Mouse (Mus musculus): ENCODE data around the gene Kcnq1.

The Kcnq1 gene

DNA sequence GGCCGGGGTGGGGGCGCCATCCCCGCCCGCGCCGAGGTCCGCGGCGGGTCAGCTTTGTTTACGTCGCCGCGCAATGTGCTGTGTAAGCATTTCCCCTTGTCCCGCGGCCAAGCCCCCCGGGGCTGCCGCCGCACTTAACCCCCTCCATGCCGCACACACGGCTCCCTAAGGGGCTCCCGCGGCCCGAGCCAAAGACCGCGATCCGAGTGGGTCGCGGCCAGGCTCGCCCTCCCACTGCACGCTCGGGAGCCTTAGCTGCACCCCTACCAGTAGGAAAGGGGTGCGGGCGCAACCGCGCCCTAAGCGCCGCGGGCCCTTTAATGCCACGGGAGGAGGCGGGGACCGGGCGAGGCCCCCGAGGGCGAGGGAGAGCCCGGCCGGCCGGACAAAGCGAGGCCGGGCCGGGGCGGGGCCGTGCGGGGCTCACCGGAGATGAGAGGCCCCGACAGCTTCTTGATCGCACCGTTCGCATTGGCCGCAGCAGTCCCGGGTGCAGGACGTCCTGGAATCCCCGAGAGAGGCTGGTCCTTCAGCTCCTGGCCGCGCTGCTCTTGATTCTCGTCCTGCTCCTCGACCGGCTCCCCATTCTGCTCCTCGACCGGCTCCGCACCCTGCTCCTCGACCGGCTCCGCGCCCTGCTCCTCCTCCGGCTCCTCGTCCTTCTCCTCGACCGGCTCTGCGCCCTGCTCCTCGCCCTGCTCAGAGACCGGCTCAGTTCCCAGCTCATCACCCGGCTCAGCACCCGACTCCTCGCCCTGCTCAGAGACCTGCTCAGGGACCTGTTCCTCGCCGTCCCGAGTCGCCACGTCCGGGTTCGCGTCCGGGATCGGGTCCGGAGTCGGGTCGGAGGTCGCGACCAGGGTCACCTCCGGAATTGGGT, 353.4 kb downstream of the Kcnq1 start:
- DNase-seq (ENCODE audit: extremely low spot score, low read depth, low spot score) = no peak

DNA sequence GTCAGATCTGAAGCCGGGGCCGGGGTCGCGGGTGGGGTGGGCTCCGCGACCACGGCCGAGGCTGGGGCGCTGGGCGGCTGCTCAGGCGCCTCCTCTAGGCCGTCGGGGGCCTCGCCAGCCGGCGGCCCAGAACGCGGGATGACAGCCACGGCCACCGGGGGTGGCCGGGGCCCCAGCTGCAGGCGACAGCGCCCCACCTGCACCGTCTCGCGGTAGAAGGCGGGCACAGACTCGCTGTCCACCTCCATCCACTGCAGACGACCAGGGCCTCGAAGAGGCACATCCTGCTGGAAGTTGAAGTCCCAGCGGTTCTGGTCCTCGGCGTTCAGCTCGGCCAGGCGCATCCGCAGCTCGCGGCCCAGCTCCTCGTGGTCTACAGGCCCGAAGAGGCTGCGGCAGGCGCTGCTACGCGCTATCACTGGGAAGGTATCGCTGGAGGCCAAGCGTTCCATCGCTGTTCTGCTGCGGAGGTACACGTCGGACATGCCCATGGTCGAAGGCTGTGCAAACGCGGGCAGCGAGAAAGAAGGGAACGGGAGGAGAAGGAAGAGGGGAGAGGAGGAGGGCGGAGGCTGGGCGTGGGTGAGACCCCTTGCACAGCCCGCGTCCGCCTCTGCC, 354.2 kb downstream of the Kcnq1 start:
- no peak for DNase-seq (ENCODE audit: extremely low spot score, low read depth, low spot score)

- no peak for DNase-seq (ENCODE audit: extremely low spot score, low read depth, low spot score)
Measured at GRCm38 (mm10) chr7:143460874-143461273, 354.7 kb downstream of the Kcnq1 start, which contains the start of gene Cdkn1c. Gene Cdkn1c (minus strand): TSS chr7:143461050.

DNA sequence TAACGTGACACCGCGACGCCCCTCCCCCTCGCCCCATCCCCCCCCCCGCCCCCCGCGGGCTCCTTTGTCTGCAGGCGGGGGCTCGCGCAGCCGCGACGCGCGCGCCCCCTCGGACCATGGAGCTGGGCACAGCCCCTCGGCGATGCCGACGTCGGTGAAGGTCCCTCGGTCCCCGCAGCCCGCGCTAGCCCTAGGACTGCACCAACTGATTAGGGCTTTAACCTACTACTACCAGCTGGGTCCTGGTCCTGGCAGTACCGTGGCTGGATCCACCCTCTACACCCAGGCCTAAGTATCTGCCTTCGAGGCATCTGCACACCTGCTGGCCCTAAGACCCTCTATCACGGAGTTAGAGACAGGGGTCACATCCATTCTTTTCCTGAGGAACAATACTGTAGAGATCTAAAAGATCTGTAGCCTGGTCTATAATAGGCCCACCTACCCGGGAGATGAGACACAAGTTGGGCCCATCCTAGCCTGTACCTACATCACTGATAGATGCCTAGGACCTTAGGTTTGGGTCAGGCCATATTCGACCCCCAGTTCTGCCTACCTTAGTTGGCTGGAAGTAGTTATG, 355.2 kb downstream of the Kcnq1 start:
- no peak for DNase-seq (ENCODE audit: extremely low spot score, low read depth, low spot score)

GRCm38 (mm10) chr7:143461920-143462319, 355.8 kb downstream of the Kcnq1 start:
- no peak for DNase-seq (ENCODE audit: extremely low spot score, low read depth, low spot score)

DNA sequence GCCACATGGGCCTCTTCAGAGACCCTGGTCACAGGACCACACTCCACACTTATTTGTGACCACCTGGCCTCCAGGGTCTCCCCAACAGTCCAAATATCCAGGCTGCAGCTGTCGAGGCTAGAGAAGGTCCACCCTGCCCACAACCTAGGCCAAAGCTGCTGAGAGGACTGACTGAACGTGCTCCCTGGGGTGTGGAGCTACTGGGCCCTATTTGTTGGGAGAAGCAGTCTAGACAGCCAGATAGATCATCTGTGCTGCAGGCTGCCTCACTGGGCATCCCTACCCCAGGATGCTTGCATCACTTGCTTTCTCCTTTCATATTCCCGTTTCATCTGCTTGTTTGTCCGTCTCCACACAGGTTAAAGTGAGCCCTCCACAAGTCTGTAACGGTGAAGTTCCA, 356.4 kb downstream of the Kcnq1 start:
- no peak for DNase-seq (ENCODE audit: extremely low spot score, low read depth, low spot score)

GRCm38 (mm10) chr7:143463865-143464415, 357.8 kb downstream of the Kcnq1 start:
- no peak for DNase-seq (ENCODE audit: extremely low spot score, low read depth, low spot score)

- no peak for DNase-seq (ENCODE audit: extremely low spot score, low read depth, low spot score)
Measured at GRCm38 (mm10) chr7:143464811-143465560, 358.8 kb downstream of the Kcnq1 start.

DNA sequence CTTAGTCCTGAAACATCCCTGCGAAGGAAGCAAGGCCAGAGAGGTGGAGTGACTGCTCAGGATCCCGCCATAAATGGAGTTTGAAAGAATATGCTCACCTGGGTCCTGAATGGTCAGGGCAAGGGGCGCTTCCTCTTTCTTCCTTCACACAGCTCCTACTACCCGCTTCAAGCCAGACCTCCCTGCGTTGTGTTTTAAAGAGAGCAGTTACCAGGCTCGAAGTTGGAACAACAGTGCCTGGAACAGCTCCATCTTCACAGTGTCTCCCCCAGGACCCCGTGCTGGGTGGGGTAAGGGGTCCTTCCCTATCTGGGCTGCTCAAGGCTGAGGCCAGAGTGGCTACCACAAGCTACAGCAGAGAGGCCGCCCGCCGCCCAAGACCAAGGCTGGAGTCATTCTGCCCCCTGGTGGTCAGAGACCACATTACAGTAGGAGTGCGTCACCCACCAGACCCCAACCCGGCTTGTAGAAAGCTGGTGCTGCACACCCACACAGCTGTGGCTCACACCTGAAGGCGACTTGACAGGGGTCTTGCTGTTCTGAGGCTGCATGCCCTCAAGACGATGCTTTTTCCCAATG, 360.0 kb downstream of the Kcnq1 start:
- DNase-seq (ENCODE audit: extremely low spot score, low read depth, low spot score) = no peak

- DNase-seq (ENCODE audit: extremely low spot score, low read depth, low spot score) = no peak
Measured at GRCm38 (mm10) chr7:143467714-143468113, 361.6 kb downstream of the Kcnq1 start.

DNA sequence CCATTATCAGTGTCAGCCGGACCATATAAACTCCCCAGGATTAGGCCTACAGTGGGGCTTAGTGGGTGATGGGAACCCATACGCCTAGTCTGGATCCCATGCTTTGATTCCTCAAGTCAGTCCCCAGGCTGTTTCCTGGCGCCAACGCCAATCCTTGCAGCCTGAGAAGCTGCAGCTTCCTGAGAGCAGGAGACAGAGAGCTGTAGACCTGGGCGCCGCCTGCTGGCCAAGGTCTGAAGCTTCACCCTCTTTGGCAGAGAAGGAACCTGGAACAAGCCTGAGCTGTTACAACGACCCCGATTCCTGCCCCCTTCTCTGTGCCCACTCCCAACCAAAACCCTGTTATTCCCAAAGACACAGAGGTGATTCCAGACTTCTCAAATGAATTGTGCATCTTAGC, 363.8 kb downstream of the Kcnq1 start:
- no peak for DNase-seq (ENCODE audit: extremely low spot score, low read depth, low spot score)

GRCm38 (mm10) chr7:143473347-143474101, 367.4 kb downstream of the Kcnq1 start, which contains the start of gene Slc22a18:
Gene Slc22a18 (plus strand): TSS chr7:143473736.
- no peak for DNase-seq (ENCODE audit: extremely low spot score, low read depth, low spot score)

DNA sequence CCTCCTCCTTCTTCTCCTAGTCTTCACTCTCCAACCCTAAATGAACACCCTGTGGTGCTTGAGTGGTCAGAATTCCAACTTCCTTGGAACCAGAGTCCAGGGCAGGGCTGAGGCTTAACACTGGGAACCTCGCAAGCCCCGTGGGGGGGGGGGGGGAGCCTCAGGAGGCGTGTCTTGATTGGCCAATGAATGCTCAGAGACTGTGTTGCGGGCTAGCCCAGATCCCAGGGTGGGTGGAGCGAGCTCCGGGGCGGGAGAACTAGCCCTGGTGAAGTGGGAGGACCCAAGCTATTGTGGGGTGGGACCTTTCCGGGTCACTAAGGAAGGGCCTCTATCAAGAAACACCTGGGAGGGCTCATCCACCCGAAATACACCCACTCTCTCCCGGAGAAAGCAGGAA, 368.6 kb downstream of the Kcnq1 start:
- DNase-seq (ENCODE audit: extremely low spot score, low read depth, low spot score) = no peak

GRCm38 (mm10) chr7:143475876-143476275, 369.7 kb downstream of the Kcnq1 start:
- no peak for DNase-seq (ENCODE audit: extremely low spot score, low read depth, low spot score)

Data from hindlimb bud, embryonic 11.5 days (tissue).